Mouse (Mus musculus) CD4-positive helper T cell, adult 2 months (primary cell): ENCODE data around the gene Sema6d.
"Not testable (repeated sequence)": the region's sequence is repeated elsewhere in the genome, so short reads cannot be mapped to it uniquely, and the experiment has no call there.

Source experiments
- DNase-seq: peaks from one replicate; pipeline ENCODE4 v3.0.0-alpha.2; 2012; ENCODE audit warnings: low read depth, missing footprints, low spot score

Gene Sema6d

GRCm38 (mm10) chr2:124291145-124291544 is 201.4 kb downstream of the Sema6d start:
- no peak for DNase-seq

DNA sequence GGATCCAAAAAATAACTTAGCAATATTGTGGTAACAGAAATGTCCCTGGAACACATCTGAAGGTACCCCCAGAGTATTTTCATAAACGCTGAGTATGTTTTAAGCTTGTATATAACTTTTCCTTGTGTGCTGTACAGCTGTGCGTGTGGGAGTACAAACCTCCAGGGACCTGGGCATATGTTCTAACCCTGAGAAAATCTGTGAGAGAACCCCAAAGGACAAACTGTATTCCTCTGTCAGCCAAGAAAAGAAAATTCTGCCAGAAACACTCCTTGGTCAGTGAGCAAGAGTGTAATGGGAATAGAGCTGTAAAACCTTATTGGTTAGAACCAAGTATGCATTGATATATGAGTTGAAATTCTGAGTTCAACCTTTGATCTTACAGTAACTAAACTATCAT is 203.8 kb downstream of the Sema6d start:
- DNase-seq: no peak

DNA sequence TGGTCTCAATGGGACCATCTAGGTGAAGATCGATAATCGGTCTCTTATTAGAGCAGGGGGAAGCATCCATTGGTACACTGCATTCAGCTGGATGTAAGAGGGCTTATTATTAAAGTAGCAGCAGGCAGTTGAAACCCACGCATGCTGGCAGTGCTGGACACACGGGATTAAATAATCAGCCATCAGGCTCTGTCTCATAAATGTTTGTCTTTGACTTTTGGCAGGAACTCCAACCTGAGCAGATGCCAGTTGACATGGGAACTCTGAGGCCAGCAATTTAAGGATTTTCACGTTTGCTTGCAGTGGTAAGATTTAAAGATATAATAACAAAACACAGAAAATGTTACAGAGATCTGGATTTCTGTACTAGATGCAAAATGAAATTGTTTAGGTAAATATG is 208.6 kb downstream of the Sema6d start:
- no peak for DNase-seq

DNA sequence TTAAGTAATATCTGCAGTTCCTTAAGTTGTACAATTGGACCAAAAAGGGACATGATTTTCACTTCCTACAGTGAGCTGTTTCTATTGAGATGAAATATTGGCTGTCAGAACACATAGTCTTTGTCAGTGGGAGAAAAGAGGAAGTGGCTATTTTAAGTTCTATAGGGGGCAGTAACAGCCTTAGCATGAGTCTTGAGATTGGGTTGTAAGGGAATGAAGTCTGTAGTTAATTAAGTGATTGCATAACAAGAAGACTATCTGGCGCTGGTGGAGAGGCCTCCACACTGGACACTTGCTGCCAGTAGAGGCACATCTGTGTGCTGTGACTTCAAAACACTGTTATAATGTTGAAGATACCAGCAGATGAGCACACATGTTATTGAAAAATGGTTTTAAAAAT is 209.1 kb downstream of the Sema6d start:
- DNase-seq: no peak

- no peak for DNase-seq
These were observed 218.8 kb downstream of the Sema6d start for GRCm38 (mm10) chr2:124308605-124309004.

- no peak for DNase-seq
These were observed 219.8 kb downstream of the Sema6d start for GRCm38 (mm10) chr2:124309361-124310128.

GRCm38 (mm10) chr2:124322528-124323215 is 232.9 kb downstream of the Sema6d start:
- no peak for DNase-seq

GRCm38 (mm10) chr2:124324107-124324724 is 234.4 kb downstream of the Sema6d start:
- DNase-seq: no peak

GRCm38 (mm10) chr2:124329473-124330130 is 239.8 kb downstream of the Sema6d start:
- no peak for DNase-seq

GRCm38 (mm10) chr2:124332890-124333289 is 243.1 kb downstream of the Sema6d start:
- DNase-seq: no peak

GRCm38 (mm10) chr2:124334655-124335054 is 244.9 kb downstream of the Sema6d start:
- not testable (repeated sequence) for DNase-seq

GRCm38 (mm10) chr2:124338296-124338695 is 248.5 kb downstream of the Sema6d start:
- no peak for DNase-seq

DNA sequence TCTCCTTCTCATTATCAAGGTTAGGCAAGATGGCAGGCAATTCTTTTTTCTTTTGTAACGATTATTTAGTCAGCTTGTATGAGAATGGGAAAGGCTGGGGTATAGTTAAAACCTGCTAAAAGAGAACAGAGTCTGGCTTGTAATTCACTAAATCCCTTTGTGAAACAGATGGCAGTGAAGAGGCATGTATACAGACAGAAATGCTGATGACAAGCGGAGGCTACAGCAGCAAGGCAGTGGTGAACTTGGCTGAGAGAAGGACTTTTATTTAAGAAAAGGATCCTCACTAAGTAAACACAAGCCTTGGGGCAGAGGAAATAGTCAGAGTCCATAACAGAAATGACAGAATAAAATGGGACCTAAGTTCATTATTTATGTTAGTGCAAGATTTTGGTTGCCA is 264.4 kb downstream of the Sema6d start:
- no peak for DNase-seq

DNA sequence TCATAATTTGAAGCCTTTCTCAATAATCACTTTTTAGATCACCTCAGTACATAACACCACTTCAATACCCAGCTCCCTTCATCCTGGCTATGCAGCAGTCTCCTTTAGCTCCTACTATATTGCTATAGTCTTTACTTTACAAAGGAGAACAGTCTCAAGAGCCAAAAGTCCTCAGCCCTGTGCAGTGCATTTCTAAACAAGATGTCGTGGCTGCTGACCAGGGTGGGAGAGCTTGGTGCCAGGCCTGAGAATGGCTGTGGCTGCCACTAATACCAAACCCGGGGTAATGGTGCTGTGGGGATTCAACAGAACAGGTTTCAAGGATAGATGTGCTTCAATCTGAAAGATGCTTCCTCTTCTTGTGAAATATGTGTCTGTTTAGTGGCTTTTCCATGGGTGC is 264.9 kb downstream of the Sema6d start:
- no peak for DNase-seq

DNA sequence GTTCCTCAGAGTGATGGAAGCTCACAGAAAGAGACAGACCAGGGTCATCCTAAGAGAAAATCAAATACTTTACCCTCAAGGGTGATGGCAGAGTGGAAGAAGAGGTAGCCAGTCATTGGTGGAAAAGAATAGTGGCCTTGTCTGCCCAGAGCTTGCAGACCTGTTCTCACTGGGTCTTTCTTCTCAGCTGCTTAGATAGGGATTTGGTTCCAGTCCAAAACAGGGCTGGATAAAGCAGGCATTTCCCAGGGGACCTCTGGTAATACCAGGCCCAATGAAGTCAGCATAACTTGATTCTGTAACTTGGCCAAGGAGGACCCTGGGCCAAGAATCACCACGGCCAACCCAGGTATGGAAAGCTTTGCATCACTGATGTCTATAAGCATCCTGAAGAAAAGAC is 279.5 kb downstream of the Sema6d start:
- no peak for DNase-seq

DNA sequence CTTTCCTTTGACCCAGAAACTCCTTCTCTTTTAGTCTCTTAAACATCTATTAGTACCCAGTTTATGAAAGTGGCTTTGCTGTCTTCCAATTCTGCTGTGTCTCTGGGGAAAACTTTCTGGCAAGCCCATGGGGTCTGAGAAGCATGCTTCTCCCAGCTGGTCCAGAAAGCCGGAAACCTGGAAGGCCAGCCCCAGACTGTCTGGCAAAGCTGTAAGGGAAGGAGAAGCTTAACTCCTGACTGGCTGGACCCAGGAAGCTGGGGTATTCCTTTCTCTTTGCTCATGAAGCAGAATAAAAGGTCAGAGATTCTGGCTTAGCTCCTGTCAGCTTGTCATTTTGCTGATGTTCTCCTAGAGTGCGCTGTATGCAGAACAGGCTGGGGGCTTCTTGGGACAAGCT is 280.2 kb downstream of the Sema6d start:
- DNase-seq: no peak

DNA sequence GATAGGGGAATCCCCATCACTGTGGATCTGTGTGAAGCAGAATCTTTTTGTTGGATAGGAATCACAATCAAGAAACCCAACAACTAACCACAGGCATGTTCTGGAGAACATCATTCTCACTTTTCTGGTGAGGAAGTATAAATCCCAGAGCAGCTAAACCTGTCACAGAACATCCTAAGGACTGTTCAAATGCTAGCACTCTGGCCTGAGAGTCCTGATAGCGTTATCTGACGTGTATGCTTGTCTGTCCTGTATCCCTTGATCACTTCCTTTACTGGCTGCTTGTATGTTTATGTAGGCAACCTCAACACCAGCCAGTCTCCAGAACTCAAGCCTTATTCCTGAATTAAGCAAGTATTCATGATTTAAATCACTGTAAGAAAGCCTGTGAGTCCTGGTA is 281.6 kb downstream of the Sema6d start:
- DNase-seq: no peak

DNA sequence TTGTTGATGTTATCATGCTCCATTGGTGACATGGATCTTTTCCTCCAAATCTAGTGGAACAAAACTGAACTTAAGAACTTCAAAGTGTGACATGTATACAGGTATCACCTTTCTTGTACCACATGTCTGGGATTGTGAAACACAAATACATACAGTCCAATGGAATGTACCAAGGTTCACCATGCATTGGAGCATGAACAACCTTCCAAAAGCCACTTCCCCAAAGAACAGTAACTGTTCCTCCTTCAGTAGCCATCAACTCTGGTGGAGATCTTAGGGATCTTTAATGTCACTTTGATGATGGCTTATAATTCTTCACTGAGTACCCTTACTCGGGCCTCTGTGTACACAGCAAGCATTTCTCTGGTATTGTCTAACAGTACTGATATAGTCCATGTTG is 295.3 kb downstream of the Sema6d start:
- no peak for DNase-seq

GRCm38 (mm10) chr2:124385722-124386121 is 296.0 kb downstream of the Sema6d start:
- DNase-seq: no peak

- DNase-seq: no peak
These were observed 298.5 kb downstream of the Sema6d start for GRCm38 (mm10) chr2:124388269-124388668.

DNA sequence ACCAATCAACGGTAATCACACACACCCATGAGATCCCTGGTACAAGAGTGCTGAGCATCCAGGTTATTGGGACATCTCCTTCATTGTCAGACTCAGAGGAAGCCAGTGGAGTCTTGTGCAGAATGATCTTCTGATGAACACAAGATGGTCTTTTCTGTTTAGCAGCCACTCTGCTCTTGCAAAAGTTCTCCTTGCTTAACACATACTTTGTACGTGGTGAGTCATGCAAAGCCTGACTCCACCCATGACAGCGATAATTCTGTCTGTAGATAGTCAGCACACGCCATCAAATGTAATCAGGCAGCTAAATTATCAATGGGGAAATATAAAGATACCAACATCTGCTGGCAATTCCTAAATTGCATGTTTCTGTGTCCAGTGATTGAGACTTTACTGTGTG is 307.0 kb downstream of the Sema6d start:
- no peak for DNase-seq

- DNase-seq: no peak
These were observed 307.5 kb downstream of the Sema6d start for GRCm38 (mm10) chr2:124397304-124397703.
